Mouse (Mus musculus): ENCODE data around the gene Olfr748.
"Not testable (repeated sequence)": the region's sequence is repeated elsewhere in the genome, so short reads cannot be mapped to it uniquely, and the experiment has no call there.

Olfr748 gene

DNA sequence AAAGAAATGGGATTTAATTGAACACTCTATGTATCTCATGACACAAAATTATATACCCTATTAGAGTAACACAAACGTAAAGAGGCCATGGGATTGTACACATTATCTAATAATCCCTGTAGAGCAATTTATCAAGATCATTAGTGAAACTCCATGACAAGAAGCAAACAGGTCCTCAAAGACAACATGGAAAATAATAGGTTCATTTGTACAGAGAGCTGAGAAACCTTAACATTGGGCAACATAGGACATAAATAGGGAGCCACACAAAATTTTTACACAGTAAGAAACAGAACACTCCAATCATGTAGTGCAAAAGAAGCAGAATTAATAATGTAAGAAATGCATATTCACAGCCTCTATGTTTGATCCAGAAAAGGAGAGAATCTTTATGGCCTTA, at the start of gene Olfr748:
Olfr748 (plus strand) TSS at position 301 of the 400 bp plus-strand sequence.
- DNase-seq: no peak

DNA sequence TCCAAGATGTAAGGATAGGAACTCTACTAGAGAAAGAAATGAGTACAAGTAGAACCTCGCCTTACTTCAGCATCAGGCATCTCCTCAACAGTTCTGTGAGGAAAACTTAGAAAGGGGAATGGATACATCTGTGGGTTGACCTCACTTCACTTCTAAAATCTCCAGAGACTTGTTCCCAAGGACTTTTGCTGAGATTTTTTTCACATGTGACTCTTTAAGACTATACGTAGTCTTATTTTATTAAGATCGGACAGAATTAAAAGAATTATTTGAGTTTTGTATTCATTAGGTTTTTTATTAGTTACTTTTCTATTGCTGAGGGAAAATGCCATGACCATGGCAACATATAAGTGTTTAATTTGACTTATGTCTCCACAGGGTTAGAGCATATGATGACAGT, 14.1 kb upstream of the Olfr748 start, which contains the start of gene Olfr747:
Olfr747 (minus strand) TSS at position 101 of the 400 bp plus-strand sequence.
- no peak for DNase-seq

DNA sequence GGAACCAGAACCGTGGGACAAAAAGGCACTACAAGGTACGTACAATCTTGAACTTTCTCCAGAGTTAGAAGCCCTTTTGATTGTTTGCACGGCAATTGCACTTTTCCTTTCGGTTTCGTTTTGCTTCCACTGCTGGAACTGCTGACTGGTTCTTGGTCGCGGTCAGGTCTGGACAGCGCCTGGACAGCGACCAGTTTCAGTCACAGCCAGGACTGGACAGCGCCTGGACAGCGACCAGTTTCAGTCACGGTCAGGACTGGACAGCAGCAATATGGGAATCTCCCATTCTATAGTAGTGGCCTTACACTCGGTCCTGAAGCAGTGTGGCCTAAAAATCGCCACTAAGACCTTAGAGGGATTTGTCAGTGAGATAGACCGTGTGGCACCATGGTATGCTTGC, 12.7 kb downstream of the Olfr748 start:
- DNase-seq: not testable (repeated sequence)

DNA sequence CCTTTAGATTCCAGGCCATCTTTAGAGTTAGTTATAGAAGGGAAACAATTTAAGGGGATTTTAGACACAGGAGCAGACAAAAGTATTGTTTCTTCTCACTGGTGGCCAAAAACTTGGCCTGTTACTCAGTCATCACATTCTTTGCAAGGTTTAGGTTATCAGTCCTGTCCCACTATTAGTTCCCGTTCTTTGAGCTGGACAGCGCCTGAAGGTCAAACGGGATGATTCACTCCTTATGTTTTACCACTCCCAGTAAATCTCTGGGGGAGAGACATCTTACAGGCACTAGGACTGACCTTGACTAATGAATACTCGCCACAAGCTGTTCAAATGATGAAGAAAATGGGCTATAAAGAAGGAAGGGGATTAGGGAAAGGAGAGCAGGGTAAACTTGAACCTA, 15.2 kb downstream of the Olfr748 start:
- DNase-seq: not testable (repeated sequence)

DNA sequence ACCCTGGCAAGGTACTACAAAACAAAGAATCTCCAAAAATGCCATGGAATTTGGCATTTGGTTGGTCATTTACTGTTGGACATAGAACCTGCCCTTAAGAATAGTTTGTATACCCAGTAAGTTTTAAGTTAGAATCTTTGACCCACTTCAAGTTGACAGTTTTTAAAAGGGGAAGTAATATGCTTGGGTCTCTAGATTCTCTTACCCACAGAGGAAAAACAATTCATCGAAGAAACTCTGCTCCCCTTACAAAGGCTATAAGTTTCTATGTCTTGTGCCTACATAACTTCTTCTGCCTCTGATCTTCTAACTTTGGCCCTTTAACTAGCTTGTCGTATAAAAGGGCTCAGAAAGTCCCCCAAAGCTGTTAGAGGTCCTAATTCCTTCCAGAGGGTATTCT, 33.2 kb downstream of the Olfr748 start:
- DNase-seq: no peak

DNA sequence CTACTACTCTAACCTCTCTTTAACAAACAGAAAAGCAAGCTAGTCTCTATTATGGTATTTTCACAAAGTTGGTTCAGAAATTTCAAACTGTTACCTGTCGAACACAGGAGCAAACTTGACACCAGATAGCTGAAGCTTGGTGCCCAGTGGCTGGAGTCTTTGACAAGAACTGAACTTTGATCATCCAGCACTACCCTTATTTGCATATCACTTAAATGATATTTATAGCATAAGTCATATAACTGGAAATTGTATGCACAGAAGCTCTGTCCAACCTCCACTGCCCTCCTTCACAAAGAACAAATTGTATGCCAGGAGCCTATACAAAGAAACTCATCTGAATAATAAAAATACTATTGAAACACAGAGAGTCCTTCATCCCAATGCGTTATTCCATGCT, 34.4 kb downstream of the Olfr748 start:
- no peak for DNase-seq

DNA sequence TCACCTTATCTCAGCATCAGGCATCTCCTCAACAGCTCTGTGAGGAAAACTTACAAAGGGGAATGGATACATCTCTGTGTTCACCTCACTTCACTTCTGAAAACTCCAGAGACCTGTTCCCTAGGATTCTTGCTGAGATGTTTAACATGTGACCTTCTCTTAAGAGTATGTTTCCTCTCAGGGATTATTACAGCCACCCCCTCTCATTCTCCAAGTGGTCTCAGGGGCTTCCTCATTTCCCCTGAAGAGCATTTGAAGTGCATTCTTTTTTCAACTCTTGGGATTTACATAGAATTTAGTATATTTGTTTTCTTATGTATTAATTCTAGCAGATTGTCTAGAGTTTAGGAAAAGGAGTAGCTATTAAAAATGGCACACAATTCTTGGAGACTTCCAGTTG, 37.8 kb downstream of the Olfr748 start, which contains the start of gene Olfr749:
Olfr749 (minus strand) TSS at position 101 of the 400 bp plus-strand sequence.
- DNase-seq: no peak

DNA sequence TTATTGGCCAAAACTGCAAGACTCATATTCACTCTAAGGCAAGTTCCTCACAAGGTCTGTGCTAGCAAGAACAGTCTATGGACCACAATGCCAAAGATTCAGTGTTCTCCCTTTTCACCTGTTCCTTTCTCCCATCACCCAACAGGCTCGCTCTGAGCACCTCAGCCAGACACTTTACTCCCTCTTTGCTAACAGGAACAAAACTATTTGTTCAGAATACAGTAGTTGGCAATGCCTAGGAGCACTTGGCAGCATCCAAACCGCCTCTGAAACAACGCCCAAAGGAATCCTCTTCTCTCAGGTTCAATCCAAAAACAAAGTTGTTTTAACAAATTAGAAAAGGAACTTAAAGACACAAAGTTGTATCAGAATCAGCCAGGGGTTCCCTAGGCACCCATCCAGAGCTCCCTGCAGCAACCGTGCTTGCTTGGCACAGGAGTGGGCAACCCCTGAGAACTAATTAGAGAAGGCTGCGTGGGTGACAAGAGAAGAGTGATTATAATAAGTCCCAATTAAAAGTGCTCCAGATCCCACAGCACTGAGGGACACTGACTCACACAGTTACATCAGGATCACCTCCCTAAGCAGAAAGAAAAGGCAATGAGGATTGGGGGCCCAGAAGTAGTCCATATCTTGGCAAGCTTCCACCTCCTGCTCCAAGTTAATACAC, 51.4 kb downstream of the Olfr748 start:
- DNase-seq: no peak
